Mouse (Mus musculus) lung, embryonic 16.5 days (tissue): Measurements from ENCODE around the gene Gm10406. TPM values are rescaled to one million over a fixed set of nuclear protein-coding genes. Genes with fewer than 3 reads are reported as not detected.
"Not testable (repeated sequence)": the region's sequence is repeated elsewhere in the genome, so short reads cannot be mapped to it uniquely, and the experiment has no call there.

ENCODE experiments used
- ATAC-seq: fragments of 200-750 bp; cut with Nextera tagmentation; 2 replicates; pipeline ENCODE4 v1.8.0; 2017; ENCODE audit warnings: low read depth, mild to moderate bottlenecking, moderate library complexity
- H3K27ac ChIP-seq: fragments of 300-500 bp; sonication (generic); 2 replicates; pipeline ENCODE4 v1.5.1; 2014; ENCODE audit warnings: mild to moderate bottlenecking, control low read depth, low read length
- H3K27me3 ChIP-seq: fragments of 300-500 bp; sonication (generic); 2 replicates; pipeline ENCODE4 v1.6.1; 2014; ENCODE audit warnings: low read depth, low read length, mixed read lengths; ENCODE audit not compliant: control insufficient read depth, insufficient read depth
- H3K36me3 ChIP-seq: fragments of 300-500 bp; sonication (generic); 2 replicates; pipeline ENCODE4 v1.6.1; 2014; ENCODE audit warnings: low read length; ENCODE audit not compliant: control insufficient read depth, insufficient read depth
- H3K4me1 ChIP-seq: fragments of 300-500 bp; sonication (generic); replicated peaks from 2 replicates; pipeline ENCODE4 v1.6.1; 2014; ENCODE audit warnings: low read length, mixed read lengths; ENCODE audit not compliant: control insufficient read depth, insufficient read depth
- H3K4me2 ChIP-seq: fragments of 300-500 bp; sonication (generic); 2 replicates; pipeline ENCODE4 v1.6.1; 2014; ENCODE audit warnings: low read depth, low read length, control low read depth
- H3K4me3 ChIP-seq: fragments of 300-500 bp; sonication (generic); 2 replicates; pipeline ENCODE4 v1.5.1; 2014; ENCODE audit warnings: mild to moderate bottlenecking, low read length, control low read depth
- H3K9ac ChIP-seq: fragments of 300-500 bp; sonication (generic); 2 replicates; pipeline ENCODE4 v1.6.1; 2014; ENCODE audit warnings: low read length, control low read depth
- H3K9me3 ChIP-seq: fragments of 300-500 bp; sonication (generic); 2 replicates; pipeline ENCODE4 v1.6.1; 2016; ENCODE audit warnings: low read length; ENCODE audit not compliant: control insufficient read depth
- WGBS: fragments of 180-500 bp; shearing (Covaris S2); extraction: QIAGEN DNeasy Blood & Tissue Kit; methylation state at CpG from one replicate; pipeline ENCODE4 v1.1.7; 2014; 5-methylcytosine and 5-hydroxymethylcytosine counted together
- polyA plus RNA-seq: library from polyadenylated mRNA; unstranded; fragments of >200 nt; fragmentation: Nextera tagmentation; extraction: Ambion mirVana; gene quantifications from 2 replicates; pipeline ENCODE4 v1.2.1, GENCODE M21; 2015

Gm10406 gene
- polyA plus RNA-seq, result 0.34 and 0.36 TPM in 2 replicates

- Histone ChIP-seq H3K4me3 (peak within 1 kb of the TSS; percentile 47), H3K9ac (peak within 1 kb of the TSS; percentile 54), H3K27ac (peak within 1 kb of the TSS; percentile 52; the same call in 1 of the 2 replicates), H3K4me2 (peak within 1 kb of the TSS; percentile 67)
- not testable (repeated sequence) for H3K9me3 ChIP-seq, H3K4me1 ChIP-seq, H3K27me3 ChIP-seq, H3K36me3 ChIP-seq, ATAC-seq
- 3% methylated on average over 35 of the region's 70 CpGs for WGBS
These were observed at the start of gene Gm10406 for GRCm38 (mm10) chr14:7026781-7027749. Gene Gm10406, minus strand, starts transcription at chr14:7027449.

- not testable (repeated sequence) for H3K27me3 ChIP-seq, H3K27ac ChIP-seq, H3K4me1 ChIP-seq, H3K4me3 ChIP-seq, H3K4me2 ChIP-seq, H3K36me3 ChIP-seq, H3K9me3 ChIP-seq, H3K9ac ChIP-seq, ATAC-seq
- no CpG with 5 or more reads among the region's 2 CpGs for WGBS
These were observed 17.6 kb upstream of the Gm10406 start, which contains the start of gene Gm3685 for GRCm38 (mm10) chr14:7044870-7045269. Gene Gm3685, minus strand, starts transcription at chr14:7044970.

GRCm38 (mm10) chr14:7026274-7026673, 975 bp downstream of the Gm10406 start:
- H3K9ac ChIP-seq, H3K9me3 ChIP-seq, ATAC-seq, H3K4me1 ChIP-seq, H3K36me3 ChIP-seq, H3K4me2 ChIP-seq, H3K27me3 ChIP-seq, H3K4me3 ChIP-seq, H3K27ac ChIP-seq: not testable (repeated sequence)
- whole genome bisulfite sequencing, result under 1% methylated on average over 7 of the region's 9 CpGs

- H3K4me2 ChIP-seq, H3K4me3 ChIP-seq: not testable (repeated sequence)
These were observed 53.5 kb downstream of the Gm10406 start, which contains the start of gene Gm6356 for GRCm38 (mm10) chr14:6973718-6974117. Gene Gm6356, minus strand, starts transcription at chr14:6973818.

More at GRCm38 (mm10) chr14:6973718-6974117, 53.5 kb downstream of the Gm10406 start, which contains the start of gene Gm6356:
- not testable (repeated sequence) for ATAC-seq, H3K9ac ChIP-seq, H3K27me3 ChIP-seq, H3K27ac ChIP-seq, H3K4me1 ChIP-seq, H3K36me3 ChIP-seq, H3K9me3 ChIP-seq
- 23% methylated on average over 1 of the region's 2 CpGs for WGBS

Other genes with a start within 250 kb of the Gm10406 start
- not detected in 2 replicates for gene Gm3642, start 187.1 kb downstream of the Gm10406 start, polyA plus RNA-seq
- 0.73 and 0.74 TPM in 2 replicates for gene Gm3667, start 137.5 kb downstream of the Gm10406 start, polyA plus RNA-seq
- not detected in 2 replicates for gene Gm6356, start 53.6 kb downstream of the Gm10406 start, polyA plus RNA-seq
- gene Gm3685, start 17.5 kb upstream of the Gm10406 start, polyA plus RNA-seq, result not detected in 2 replicates
- gene Gm3696, start 73.2 kb upstream of the Gm10406 start, polyA plus RNA-seq, result 0.39 and 0.79 TPM in 2 replicates
- not detected in 2 replicates for gene Gm6676, start 98.0 kb upstream of the Gm10406 start, polyA plus RNA-seq
- gene Gm3512, start 147.1 kb upstream of the Gm10406 start, polyA plus RNA-seq, result 2.8 and 3.1 TPM in 2 replicates
- not detected in 2 replicates for gene Gm16434, start 167.1 kb upstream of the Gm10406 start, polyA plus RNA-seq
- gene Gm3727, start 237.3 kb upstream of the Gm10406 start, polyA plus RNA-seq, result not detected in 2 replicates